16 mouse cellular contexts compared by ENCODE assay signal in genomic region chr5:118035786-118036185, GRCm38 (mm10).
"Had no signal": no experiment of that assay in that cellular context is flagged by ENCODE, and none has a peak within 500 bp of the region (broad histone marks: within the 10 kb centered on the region; RNA-seq: fewer than 3 reads in every experiment).

No protein-coding gene starts in this region.

- H3K36me3 ChIP-seq: kidney, embryonic 15.5 days; limb, embryonic 13.5 days; liver, embryonic 15.5 days; midbrain, embryonic 13.5 days; neural tube, embryonic 12.5 days; stomach, embryonic 15.5 days had no signal

- H3K27me3 ChIP-seq: stomach, embryonic 15.5 days had no signal

- ATAC-seq: lung, postnatal 0 days; midbrain, embryonic 13.5 days had no signal

- H3K9me3 ChIP-seq: liver, embryonic 15.5 days; neural tube, embryonic 12.5 days; stomach, embryonic 15.5 days had no signal

- H3K9ac ChIP-seq: kidney, embryonic 15.5 days; limb, embryonic 13.5 days; liver, embryonic 15.5 days; midbrain, embryonic 13.5 days; neural tube, embryonic 12.5 days; stomach, embryonic 15.5 days had no signal

- H3K4me3 ChIP-seq: kidney, embryonic 15.5 days; limb, embryonic 13.5 days; liver, embryonic 15.5 days; midbrain, embryonic 13.5 days; neural tube, embryonic 12.5 days; stomach, embryonic 15.5 days had no signal

- H3K4me2 ChIP-seq: kidney, embryonic 15.5 days; limb, embryonic 13.5 days; liver, embryonic 15.5 days; midbrain, embryonic 13.5 days; neural tube, embryonic 12.5 days; stomach, embryonic 15.5 days had no signal

- DNase-seq: kidney, postnatal 14 days; layer of hippocampus, adult 9-11 months; layer of hippocampus, postnatal 36 days; left cerebral cortex, postnatal 4 days; lung, adult 2 months; lung, postnatal 36 days; retina, postnatal 1 day; right cerebral cortex, postnatal 14 days; thymus, postnatal 4 days had no signal

- H3K4me1 ChIP-seq: liver, embryonic 15.5 days had no signal

- H3K27ac ChIP-seq: kidney, embryonic 15.5 days; limb, embryonic 13.5 days; liver, embryonic 15.5 days; midbrain, embryonic 13.5 days; neural tube, embryonic 12.5 days; stomach, embryonic 15.5 days had no signal
